Mouse (Mus musculus): Measurements from ENCODE around the gene Gm30191.
"Not testable (repeated sequence)": the region's sequence is repeated elsewhere in the genome, so short reads cannot be mapped to it uniquely, and the experiment has no call there.

Gm30191 gene

GRCm38 (mm10) chr4:134251241-134252130, 4.8 kb downstream of the Gm30191 start:
- no peak for DNase-seq (ENCODE audit: low read depth, low spot score)

GRCm38 (mm10) chr4:134252131-134252910, 5.6 kb downstream of the Gm30191 start:
- no peak for DNase-seq (ENCODE audit: low read depth, low spot score)

- DNase-seq (ENCODE audit: low read depth, low spot score) = no peak
Observed at GRCm38 (mm10) chr4:134252911-134253721, 6.4 kb downstream of the Gm30191 start.

- no peak for DNase-seq (ENCODE audit: low read depth, low spot score)
Observed at GRCm38 (mm10) chr4:134253722-134254324, 7.1 kb downstream of the Gm30191 start, which contains the start of gene Grrp1. Grrp1 (minus strand) TSS chr4:134254106.

GRCm38 (mm10) chr4:134254835-134255234, 8.1 kb downstream of the Gm30191 start:
- no peak for DNase-seq (ENCODE audit: low read depth, low spot score)

- DNase-seq (ENCODE audit: low read depth, low spot score) = no peak
Observed at GRCm38 (mm10) chr4:134255854-134256253, 9.1 kb downstream of the Gm30191 start.

- no peak for DNase-seq (ENCODE audit: low read depth, low spot score)
Observed at GRCm38 (mm10) chr4:134256407-134257197, 9.9 kb downstream of the Gm30191 start.

- no peak for DNase-seq (ENCODE audit: low read depth, low spot score)
Observed at GRCm38 (mm10) chr4:134257198-134258009, 10.7 kb downstream of the Gm30191 start.

- no peak for DNase-seq (ENCODE audit: low read depth, low spot score)
Observed at GRCm38 (mm10) chr4:134258354-134258753, 11.6 kb downstream of the Gm30191 start.

GRCm38 (mm10) chr4:134263191-134263590, 16.5 kb downstream of the Gm30191 start:
- no peak for DNase-seq (ENCODE audit: low read depth, low spot score)

GRCm38 (mm10) chr4:134265860-134266585, 19.3 kb downstream of the Gm30191 start:
- DNase-seq (ENCODE audit: low read depth, low spot score) = no peak

- no peak for DNase-seq (ENCODE audit: low read depth, low spot score)
Observed at GRCm38 (mm10) chr4:134268102-134268655, 21.4 kb downstream of the Gm30191 start.

GRCm38 (mm10) chr4:134269622-134270021, 22.9 kb downstream of the Gm30191 start:
- DNase-seq (ENCODE audit: low read depth, low spot score) = not testable (repeated sequence)

- no peak for DNase-seq (ENCODE audit: low read depth, low spot score)
Observed at GRCm38 (mm10) chr4:134271979-134272378, 25.2 kb downstream of the Gm30191 start.

GRCm38 (mm10) chr4:134272731-134273416, 26.1 kb downstream of the Gm30191 start:
- no peak for DNase-seq (ENCODE audit: low read depth, low spot score)

- DNase-seq (ENCODE audit: low read depth, low spot score) = no peak
Observed at GRCm38 (mm10) chr4:134273417-134274345, 26.9 kb downstream of the Gm30191 start.

GRCm38 (mm10) chr4:134284942-134285341, 38.2 kb downstream of the Gm30191 start:
- no peak for DNase-seq (ENCODE audit: low read depth, low spot score)
